Mouse (Mus musculus): ENCODE data around the gene Fam114a1.

Gene Fam114a1

GRCm38 (mm10) chr5:65062236-65062635, 92.4 kb downstream of the Fam114a1 start:
- no peak for DNase-seq

GRCm38 (mm10) chr5:65063266-65063665, 93.4 kb downstream of the Fam114a1 start:
- no peak for DNase-seq

GRCm38 (mm10) chr5:65068166-65068565, 98.3 kb downstream of the Fam114a1 start:
- DNase-seq: no peak

- no peak for DNase-seq
Measured at GRCm38 (mm10) chr5:65069872-65070271, 100.0 kb downstream of the Fam114a1 start.

- DNase-seq: no peak
Measured at GRCm38 (mm10) chr5:65071689-65072118, 101.8 kb downstream of the Fam114a1 start.

GRCm38 (mm10) chr5:65073247-65073646, 103.4 kb downstream of the Fam114a1 start:
- DNase-seq: no peak

- no peak for DNase-seq
Measured at GRCm38 (mm10) chr5:65074693-65075092, 104.8 kb downstream of the Fam114a1 start.

GRCm38 (mm10) chr5:65076087-65076486, 106.2 kb downstream of the Fam114a1 start:
- peak; percentile 19 for DNase-seq

- no peak for DNase-seq
Measured at GRCm38 (mm10) chr5:65076748-65077147, 106.9 kb downstream of the Fam114a1 start.

- DNase-seq: no peak
Measured at GRCm38 (mm10) chr5:65078081-65078480, 108.2 kb downstream of the Fam114a1 start.

- no peak for DNase-seq
Measured at GRCm38 (mm10) chr5:65079881-65080280, 110.0 kb downstream of the Fam114a1 start.

- peak; percentile 60 for DNase-seq
Measured at GRCm38 (mm10) chr5:65081836-65082235, 112.0 kb downstream of the Fam114a1 start.

- DNase-seq: peak; percentile 92
Measured at GRCm38 (mm10) chr5:65086522-65086921, 116.7 kb downstream of the Fam114a1 start.

- DNase-seq: no peak
Measured at GRCm38 (mm10) chr5:65089707-65090106, 119.8 kb downstream of the Fam114a1 start.

- DNase-seq: no peak
Measured at GRCm38 (mm10) chr5:65091184-65091858, 121.5 kb downstream of the Fam114a1 start.
